Mouse (Mus musculus): ENCODE results near the gene Hrct1. TPM values are rescaled to one million over a fixed set of nuclear protein-coding genes. Genes with fewer than 3 reads are reported as not detected.

Gene Hrct1
- polyA plus RNA-seq, 1 experiment from 2014 or later, result 0.58 TPM

DNA sequence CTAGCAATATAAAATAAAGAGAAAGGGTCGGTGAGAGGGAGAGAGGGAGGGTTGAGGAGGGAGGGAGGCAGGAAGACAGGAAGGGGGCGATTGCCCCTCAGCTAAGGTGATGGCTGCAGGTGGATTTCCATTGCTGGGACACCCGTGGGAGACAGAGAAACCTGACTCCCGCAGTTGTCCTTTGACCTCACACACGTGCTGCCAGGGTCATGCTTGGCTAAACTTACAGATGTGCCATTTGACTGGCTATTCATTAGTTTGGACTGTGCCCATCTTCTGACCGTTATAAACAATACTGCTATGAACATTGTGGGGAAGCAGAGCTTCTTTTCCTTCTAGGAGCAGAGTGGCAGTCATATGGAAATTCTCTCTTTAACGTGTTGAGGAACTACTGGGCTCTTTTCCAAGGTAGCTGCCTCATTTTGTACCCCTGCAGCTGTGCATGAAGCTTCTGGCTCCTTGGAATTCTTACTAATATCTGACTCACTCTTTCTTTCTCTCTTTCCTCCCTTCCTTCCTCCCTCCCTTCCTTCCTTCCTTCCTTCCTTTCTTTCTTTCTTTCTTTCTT is 13.3 kb upstream of the Hrct1 start:
- no peaks in the 10 kb centered on the region for H3K27me3 ChIP-seq (ENCODE audit: insufficient read depth, low read length)
- 29% methylated on average over 7 of the region's 7 CpGs for WGBS
- peak; percentile 80 for DNase-seq
- no peaks in the 10 kb centered on the region for H3K36me3 ChIP-seq (ENCODE audit: insufficient read depth)
- H3K9me3 ChIP-seq (ENCODE audit: low read depth, low read length), result no peaks in the 10 kb centered on the region
- H3K27ac ChIP-seq (ENCODE audit: low read depth), result no peak overlapping the region
- no peak overlapping the region for H3K4me2 ChIP-seq
- ATAC-seq (ENCODE audit: insufficient read depth), result no peak
- no peak for TF ChIP-seq CTCF (IDR thresholded peaks at IDR 0.05; ENCODE audit: low read depth)
- no peak overlapping the region for H3K9ac ChIP-seq
- no peak overlapping the region for H3K4me3 ChIP-seq (ENCODE audit: low read depth, low read length)
- no peaks in the 10 kb centered on the region for H3K4me1 ChIP-seq (ENCODE audit: insufficient read depth)

DNA sequence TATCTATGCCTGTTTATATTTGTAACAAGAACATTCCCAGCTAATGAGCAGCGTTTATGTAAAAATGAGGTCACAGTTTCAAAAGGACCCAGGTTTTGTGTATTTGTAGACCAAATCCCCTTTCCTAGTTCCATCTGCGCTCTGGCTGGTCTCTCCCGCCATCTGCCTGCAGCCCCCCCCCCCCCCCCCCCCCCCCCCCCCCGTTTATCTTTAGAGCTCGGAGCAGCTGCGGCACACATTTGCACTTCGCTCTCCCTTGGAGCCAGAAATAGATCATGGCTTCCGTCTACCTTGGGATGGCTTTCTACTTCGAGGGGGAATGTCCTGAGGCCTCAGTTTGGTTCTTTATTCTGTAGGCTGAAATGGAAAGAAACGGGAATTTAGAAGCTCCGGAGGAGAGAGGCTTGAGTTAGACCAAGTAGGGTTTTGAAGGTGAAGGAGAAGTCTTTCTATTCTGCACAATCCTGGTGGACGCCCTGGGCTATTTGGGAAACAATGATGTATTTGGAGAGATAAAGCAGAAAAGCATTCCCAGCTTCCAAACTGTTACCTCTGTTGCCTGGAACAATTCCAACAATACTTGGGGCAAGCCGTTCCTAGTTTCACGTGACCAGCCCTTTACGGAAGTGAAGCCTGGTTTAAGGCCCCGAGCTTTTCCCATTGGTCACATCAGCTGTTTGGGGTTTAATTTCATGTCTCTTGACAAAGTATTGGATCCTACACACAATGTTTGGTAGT is 6.3 kb upstream of the Hrct1 start:
- H3K4me2 ChIP-seq, result no peak overlapping the region
- peak; percentile 21 for DNase-seq
- ATAC-seq (ENCODE audit: insufficient read depth), result 0 out of 2 replicates have a peak, but pooled peaks have one; percentile 21
- no peak overlapping the region for H3K4me3 ChIP-seq (ENCODE audit: low read depth, low read length)
- H3K9me3 ChIP-seq (ENCODE audit: low read depth, low read length), result no peaks in the 10 kb centered on the region
- no peaks in the 10 kb centered on the region for H3K27me3 ChIP-seq (ENCODE audit: insufficient read depth, low read length)
- WGBS, result 40% methylated on average over 14 of the region's 16 CpGs
- H3K36me3 ChIP-seq (ENCODE audit: insufficient read depth), result no peaks in the 10 kb centered on the region
- TF ChIP-seq CTCF (IDR thresholded peaks at IDR 0.05; ENCODE audit: low read depth), result no peak
- H3K4me1 ChIP-seq (ENCODE audit: insufficient read depth), result no peaks in the 10 kb centered on the region
- no peak overlapping the region for H3K27ac ChIP-seq (ENCODE audit: low read depth)
- H3K9ac ChIP-seq, result no peak overlapping the region

DNA sequence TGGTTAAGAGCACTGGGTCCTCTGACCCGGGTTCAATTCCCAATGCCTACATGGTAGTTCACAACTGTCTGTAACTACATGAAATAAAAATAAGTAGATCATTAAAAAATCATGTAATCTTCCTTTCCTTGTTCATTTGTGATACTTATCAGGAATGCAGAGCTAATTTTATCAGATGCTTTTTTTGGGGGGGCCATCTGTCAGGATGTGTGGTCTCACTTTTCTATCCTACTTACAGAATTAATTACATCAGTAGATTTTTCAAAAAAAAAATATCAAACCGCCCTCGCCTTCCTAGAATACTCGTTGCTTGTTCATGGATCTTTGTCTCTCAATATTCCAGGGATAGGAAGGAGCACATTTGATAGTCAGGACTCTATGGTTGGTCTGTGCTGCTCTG is 4.8 kb upstream of the Hrct1 start:
- DNase-seq, result no peak
- H3K4me1 ChIP-seq (ENCODE audit: insufficient read depth), result no peaks in the 10 kb centered on the region
- no peaks in the 10 kb centered on the region for H3K36me3 ChIP-seq (ENCODE audit: insufficient read depth)
- no peak overlapping the region for H3K4me3 ChIP-seq (ENCODE audit: low read depth, low read length)
- no peaks in the 10 kb centered on the region for H3K9me3 ChIP-seq (ENCODE audit: low read depth, low read length)
- 81% methylated on average over 4 of the region's 4 CpGs for WGBS
- no peaks in the 10 kb centered on the region for H3K27me3 ChIP-seq (ENCODE audit: insufficient read depth, low read length)
- ATAC-seq (ENCODE audit: insufficient read depth), result no peak
- no peak for TF ChIP-seq CTCF (IDR thresholded peaks at IDR 0.05; ENCODE audit: low read depth)
- no peak overlapping the region for H3K4me2 ChIP-seq
- no peak overlapping the region for H3K27ac ChIP-seq (ENCODE audit: low read depth)
- H3K9ac ChIP-seq, result no peak overlapping the region

DNA sequence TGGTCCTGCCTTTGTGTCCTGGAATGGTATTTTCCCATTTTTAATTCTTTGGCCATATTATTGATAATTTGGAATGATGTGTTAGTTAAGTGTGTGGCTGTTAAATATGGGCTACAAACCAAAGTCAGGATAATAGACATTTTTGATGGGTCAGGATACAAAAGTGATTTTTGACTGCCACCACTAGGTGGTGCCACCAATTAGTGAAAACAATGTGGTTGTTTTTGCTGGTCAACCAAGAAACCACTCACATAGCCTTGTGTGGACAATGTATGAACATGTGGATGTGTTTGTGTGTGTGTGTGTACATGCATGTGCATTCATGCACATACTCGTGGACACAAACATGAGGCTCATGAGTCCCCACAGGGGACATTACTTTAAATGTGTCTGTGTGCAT is 2.2 kb upstream of the Hrct1 start:
- H3K4me3 ChIP-seq (ENCODE audit: low read depth, low read length), result no peak overlapping the region
- H3K9ac ChIP-seq, result no peak overlapping the region
- H3K4me2 ChIP-seq, result no peak overlapping the region
- 22% methylated on average over 1 of the region's 1 CpGs for WGBS
- no peak overlapping the region for H3K27ac ChIP-seq (ENCODE audit: low read depth)
- peak; percentile 82 for TF ChIP-seq CTCF (IDR thresholded peaks at IDR 0.05; ENCODE audit: low read depth)
- no peaks in the 10 kb centered on the region for H3K9me3 ChIP-seq (ENCODE audit: low read depth, low read length)
- H3K27me3 ChIP-seq (ENCODE audit: insufficient read depth, low read length), result no peaks in the 10 kb centered on the region
- H3K36me3 ChIP-seq (ENCODE audit: insufficient read depth), result no peaks in the 10 kb centered on the region
- peaks cover 17% of the 10 kb centered on the region for H3K4me1 ChIP-seq (ENCODE audit: insufficient read depth)
- DNase-seq, result peak; percentile 84
- ATAC-seq (ENCODE audit: insufficient read depth), result no peak

DNA sequence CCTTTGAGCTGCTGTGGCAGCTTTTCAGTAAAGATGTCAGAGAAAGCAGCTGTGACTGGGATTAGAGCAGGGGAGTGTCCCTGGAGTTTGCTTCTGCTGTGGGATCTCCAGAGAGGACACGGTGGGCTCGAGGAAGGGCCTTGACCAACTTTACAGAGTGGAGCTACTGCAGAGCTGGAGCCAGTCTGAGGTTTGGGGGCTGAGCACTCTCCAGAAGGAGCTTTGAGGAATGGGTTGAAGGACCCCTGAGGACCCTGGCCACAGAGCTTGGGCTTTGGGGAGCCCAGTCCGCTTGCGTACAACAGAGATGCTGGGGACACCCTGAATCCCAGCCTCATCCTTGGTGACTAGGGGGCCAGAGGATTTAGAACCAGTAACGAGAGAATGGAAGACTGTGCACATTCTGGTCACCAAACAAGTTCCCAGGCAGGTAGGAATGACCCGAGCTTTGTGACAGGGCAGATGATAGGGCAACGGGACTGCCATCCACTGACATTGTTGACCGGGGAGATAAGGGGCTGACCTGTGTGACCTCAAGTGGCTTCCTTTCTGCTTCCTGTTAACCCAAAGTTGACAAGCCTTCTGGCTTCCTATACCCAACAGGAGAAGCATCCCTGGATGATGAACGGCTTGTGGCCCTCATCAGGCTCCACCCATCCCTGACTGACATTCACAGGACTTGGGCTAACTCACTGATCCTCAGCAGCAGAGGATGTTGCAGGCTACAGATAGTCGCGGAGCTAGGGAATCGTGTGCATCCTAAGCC is 577 bp upstream of the Hrct1 start:
- WGBS, result 45% methylated on average over 12 of the region's 12 CpGs
- Histone ChIP-seq H3K27ac (ENCODE audit: low read depth) (0 out of 2 replicates have a peak overlapping the region, but pooled peaks have one; percentile 6), H3K4me1 (ENCODE audit: insufficient read depth) (peaks cover 25% of the 10 kb centered on the region), H3K4me2 (no peak overlapping the region), H3K4me3 (ENCODE audit: low read depth, low read length) (no peak overlapping the region), H3K27me3 (ENCODE audit: insufficient read depth, low read length) (no peaks in the 10 kb centered on the region), H3K9ac (no peak overlapping the region), H3K9me3 (ENCODE audit: low read depth, low read length) (no peaks in the 10 kb centered on the region), H3K36me3 (ENCODE audit: insufficient read depth) (no peaks in the 10 kb centered on the region)
- DNase-seq (no peak), ATAC-seq (ENCODE audit: insufficient read depth) (no peak)
- TF ChIP-seq CTCF (IDR thresholded peaks at IDR 0.05; ENCODE audit: low read depth), result no peak

DNA sequence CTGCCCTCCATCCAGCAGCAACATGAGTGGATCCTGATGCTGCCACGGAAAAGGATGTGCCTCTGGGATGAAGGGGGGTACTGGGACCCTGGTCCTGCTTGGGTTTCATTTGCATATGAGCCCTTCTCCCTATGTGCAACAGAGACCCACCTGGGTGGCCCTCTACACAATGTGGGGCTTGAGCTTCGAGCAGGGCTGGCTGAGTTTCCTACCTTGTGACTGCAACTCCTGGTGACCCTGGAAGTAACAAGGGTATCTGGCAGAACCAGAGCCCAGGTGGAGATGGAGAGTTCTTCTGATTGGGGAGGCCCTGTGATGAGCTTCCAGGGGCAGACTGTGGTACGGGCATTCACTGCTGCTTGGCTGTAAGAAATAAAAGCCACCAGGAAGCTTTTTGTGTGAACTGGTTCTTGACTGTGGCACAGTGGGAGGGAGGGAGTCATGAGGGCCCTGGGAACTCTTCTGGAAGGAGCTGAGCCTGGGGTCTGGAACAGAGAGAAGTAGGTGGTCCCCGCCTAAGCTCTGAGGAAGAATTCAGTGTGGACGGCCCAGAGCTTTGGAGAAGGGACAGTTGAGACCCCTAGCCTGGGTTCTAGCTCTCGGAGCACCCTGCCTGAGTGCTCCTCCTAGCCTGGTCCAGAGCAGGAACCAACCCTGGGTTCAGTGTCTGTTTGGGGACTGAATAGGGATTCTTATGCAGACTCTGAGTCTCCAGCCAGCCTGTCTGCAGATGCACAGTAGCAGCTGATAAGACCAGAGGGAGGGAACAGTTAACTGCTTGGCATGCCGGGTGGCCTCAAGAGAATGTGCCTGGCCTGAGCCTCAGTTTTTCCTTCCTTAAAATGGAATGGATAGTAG is 959 bp downstream of the Hrct1 start:
- no peaks in the 10 kb centered on the region for H3K9me3 ChIP-seq (ENCODE audit: low read depth, low read length)
- H3K9ac ChIP-seq, result no peak overlapping the region
- peak overlapping the region; percentile 54 for H3K27ac ChIP-seq (ENCODE audit: low read depth)
- no peak overlapping the region for H3K4me2 ChIP-seq
- H3K27me3 ChIP-seq (ENCODE audit: insufficient read depth, low read length), result no peaks in the 10 kb centered on the region
- ATAC-seq (ENCODE audit: insufficient read depth), result 0 out of 2 replicates have a peak, but pooled peaks have one; percentile 7
- peak; percentile 36 for DNase-seq
- H3K36me3 ChIP-seq (ENCODE audit: insufficient read depth), result no peaks in the 10 kb centered on the region
- TF ChIP-seq CTCF (IDR thresholded peaks at IDR 0.05; ENCODE audit: low read depth), result no peak
- WGBS, result 62% methylated on average over 7 of the region's 7 CpGs
- H3K4me3 ChIP-seq (ENCODE audit: low read depth, low read length), result no peak overlapping the region
- peaks cover 25% of the 10 kb centered on the region for H3K4me1 ChIP-seq (ENCODE audit: insufficient read depth)
